Mouse (Mus musculus) embryo, embryonic 11 days (tissue): Measurements from ENCODE around the gene Map7d1.
A peak's percentile ranks its signal among the peaks of the same experiment; 100 is the strongest.

ENCODE experiments used
- DNase-seq: peaks from one replicate; pipeline ENCODE4 v3.0.0-alpha.2; 2015

Gene Map7d1

GRCm38 (mm10) chr4:126256131-126256791, at the start of gene Map7d1:
TSS of gene Map7d1 (minus strand) at chr4:126256343.
- peak; percentile 91 for DNase-seq

- no peak for DNase-seq
Observed at GRCm38 (mm10) chr4:126305428-126305827, 49.3 kb upstream of the Map7d1 start.

- DNase-seq = no peak
Observed at GRCm38 (mm10) chr4:126303877-126304276, 47.7 kb upstream of the Map7d1 start.

- DNase-seq = peak; percentile 52
Observed at GRCm38 (mm10) chr4:126301584-126302309, 45.6 kb upstream of the Map7d1 start.

GRCm38 (mm10) chr4:126300916-126301583, 44.9 kb upstream of the Map7d1 start:
- peak; percentile 68 for DNase-seq

- DNase-seq = peak; percentile 76
Observed at GRCm38 (mm10) chr4:126296617-126297101, 40.5 kb upstream of the Map7d1 start.

GRCm38 (mm10) chr4:126295937-126296336, 39.8 kb upstream of the Map7d1 start:
- no peak for DNase-seq

GRCm38 (mm10) chr4:126295152-126295551, 39.0 kb upstream of the Map7d1 start:
- no peak for DNase-seq

GRCm38 (mm10) chr4:126291196-126291595, 35.1 kb upstream of the Map7d1 start:
- DNase-seq = no peak

GRCm38 (mm10) chr4:126290314-126290713, 34.2 kb upstream of the Map7d1 start:
- no peak for DNase-seq

GRCm38 (mm10) chr4:126288085-126288666, 32.0 kb upstream of the Map7d1 start:
- DNase-seq = no peak

GRCm38 (mm10) chr4:126287302-126287995, 31.3 kb upstream of the Map7d1 start:
- no peak for DNase-seq

- peak; percentile 49 for DNase-seq
Observed at GRCm38 (mm10) chr4:126286492-126286891, 30.3 kb upstream of the Map7d1 start, which contains the start of gene Col8a2. TSS of gene Col8a2 (plus strand) at chr4:126286793.

GRCm38 (mm10) chr4:126283582-126283981, 27.4 kb upstream of the Map7d1 start:
- DNase-seq = no peak

GRCm38 (mm10) chr4:126281706-126282105, 25.6 kb upstream of the Map7d1 start:
- no peak for DNase-seq

- peak; percentile 39 for DNase-seq
Observed at GRCm38 (mm10) chr4:126278961-126279360, 22.8 kb upstream of the Map7d1 start.

- peak; percentile 64 for DNase-seq
Observed at GRCm38 (mm10) chr4:126278565-126278915, 22.4 kb upstream of the Map7d1 start.

- peak; percentile 80 for DNase-seq
Observed at GRCm38 (mm10) chr4:126277906-126278564, 21.9 kb upstream of the Map7d1 start.

GRCm38 (mm10) chr4:126275681-126276131, 19.6 kb upstream of the Map7d1 start:
- DNase-seq = no peak

GRCm38 (mm10) chr4:126275081-126275480, 18.9 kb upstream of the Map7d1 start:
- DNase-seq = no peak

- DNase-seq = no peak
Observed at GRCm38 (mm10) chr4:126273753-126274152, 17.6 kb upstream of the Map7d1 start.

- DNase-seq = no peak
Observed at GRCm38 (mm10) chr4:126269292-126269691, 13.1 kb upstream of the Map7d1 start.
